Mouse (Mus musculus): Measurements from ENCODE around the gene Hrh3.

The Hrh3 gene

GRCm38 (mm10) chr2:180105441-180106190 is 1.3 kb upstream of the Hrh3 start:
- no peak for DNase-seq

- no peak for DNase-seq
Observed at GRCm38 (mm10) chr2:180104659-180105377, 530 bp upstream of the Hrh3 start.

GRCm38 (mm10) chr2:180103151-180103977 is 924 bp downstream of the Hrh3 start:
- no peak for DNase-seq

GRCm38 (mm10) chr2:180099529-180099928 is 4.8 kb downstream of the Hrh3 start:
- peak; percentile 71 for DNase-seq

- no peak for DNase-seq
Observed at GRCm38 (mm10) chr2:180098167-180098566, 6.1 kb downstream of the Hrh3 start.

GRCm38 (mm10) chr2:180097585-180097984 is 6.7 kb downstream of the Hrh3 start:
- no peak for DNase-seq

- DNase-seq, result no peak
Observed at GRCm38 (mm10) chr2:180095711-180096110, 8.6 kb downstream of the Hrh3 start.

GRCm38 (mm10) chr2:180090285-180090684 is 14.0 kb downstream of the Hrh3 start:
- DNase-seq, result no peak

GRCm38 (mm10) chr2:180087472-180087871 is 16.8 kb downstream of the Hrh3 start:
- DNase-seq, result no peak

GRCm38 (mm10) chr2:180086637-180087027 is 17.7 kb downstream of the Hrh3 start:
- DNase-seq, result no peak

GRCm38 (mm10) chr2:180085926-180086636 is 18.2 kb downstream of the Hrh3 start:
- DNase-seq, result no peak

GRCm38 (mm10) chr2:180084565-180084964 is 19.7 kb downstream of the Hrh3 start:
- no peak for DNase-seq

- DNase-seq, result no peak
Observed at GRCm38 (mm10) chr2:180083063-180083462, 21.2 kb downstream of the Hrh3 start.

GRCm38 (mm10) chr2:180080680-180081079 is 23.6 kb downstream of the Hrh3 start:
- no peak for DNase-seq

- DNase-seq, result no peak
Observed at GRCm38 (mm10) chr2:180077622-180078021, 26.7 kb downstream of the Hrh3 start.

- DNase-seq, result no peak
Observed at GRCm38 (mm10) chr2:180072886-180073285, 31.4 kb downstream of the Hrh3 start.

- no peak for DNase-seq
Observed at GRCm38 (mm10) chr2:180071671-180072070, 32.6 kb downstream of the Hrh3 start.

GRCm38 (mm10) chr2:180070481-180071453 is 33.5 kb downstream of the Hrh3 start, which contains the start of gene Mtg2:
Gene Mtg2 (plus strand): TSS chr2:180070588.
- DNase-seq, result peak; percentile 96

GRCm38 (mm10) chr2:180069770-180070480 is 34.4 kb downstream of the Hrh3 start:
- DNase-seq, result no peak

- no peak for DNase-seq
Observed at GRCm38 (mm10) chr2:180063338-180064131, 40.8 kb downstream of the Hrh3 start.
